Mouse (Mus musculus): ENCODE data around the gene Fgf9. TPM values are rescaled to one million over a fixed set of nuclear protein-coding genes. Genes with fewer than 3 reads are reported as not detected.

Fgf9 gene
- 0.09 and 0.34 TPM in 2 replicates for total RNA-seq (2014; rRNA removed)
- polyA plus RNA-seq (2012; rRNA removed): 0.07 TPM in 2 replicates

DNA sequence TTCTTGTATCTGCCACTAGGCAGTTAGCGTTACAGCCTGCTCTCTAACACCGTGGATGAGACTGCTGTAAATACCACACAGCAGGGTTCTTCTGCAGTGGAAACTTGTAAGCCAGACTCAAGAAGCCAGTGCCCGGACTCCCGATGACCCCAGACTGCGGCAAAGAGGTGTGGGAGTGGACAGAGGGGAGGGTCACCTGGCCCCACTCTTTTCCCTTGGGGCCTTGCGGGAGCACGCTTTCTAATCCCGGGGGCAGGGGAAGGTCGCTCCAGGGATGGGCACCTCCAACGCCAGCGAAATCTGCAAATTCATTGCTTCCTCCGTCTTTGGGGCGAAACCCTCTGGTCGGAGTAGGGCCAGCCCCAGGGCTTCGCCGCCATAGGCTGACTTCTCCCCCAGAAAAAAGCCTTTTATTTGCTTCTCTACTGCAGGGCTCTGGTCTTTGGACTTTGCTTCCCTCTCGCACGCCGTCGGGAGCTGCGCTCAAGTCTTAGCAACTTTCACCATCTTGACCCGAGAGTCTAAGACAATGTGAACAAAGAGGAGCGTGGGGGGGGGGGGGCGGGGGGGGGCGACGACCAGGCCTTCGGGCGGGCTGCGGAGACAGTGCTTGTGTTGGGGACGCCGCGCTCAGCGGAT lies at the start of gene Fgf9:
Fgf9 (plus strand) TSS at position 67 of the 639 bp plus-strand sequence.
- TF ChIP-seq POLR2A (IDR thresholded peaks at IDR 0.05; ENCODE audit: extremely low read depth, insufficient read depth, low read length) (no peak), CTCF (IDR thresholded peaks at IDR 0.05; ENCODE audit: low read depth, low read length) (no peak)
- peaks cover 20% of the 10 kb centered on the region for H3K27me3 ChIP-seq (ENCODE audit: control insufficient read depth, insufficient read depth, low read length)
- H3K27ac ChIP-seq (replicated peaks; ENCODE audit: insufficient read depth, low read depth, low read length): no peak within 1 kb of the TSS
- WGBS: 0% methylated on average over 33 of the region's 33 CpGs
- no peaks in the 10 kb centered on the region for H3K79me2 ChIP-seq (ENCODE audit: control insufficient read depth, insufficient read depth, low read length)
- H3K9ac ChIP-seq (ENCODE audit: low read depth, low read length): peak within 1 kb of the TSS; percentile 77
- H3K4me3 ChIP-seq (ENCODE audit: insufficient read depth, low read depth, low read length): peak within 1 kb of the TSS; percentile 94
- H3K4me1 ChIP-seq (ENCODE audit: control insufficient read depth, insufficient read depth, low read length): peaks cover 16% of the 10 kb centered on the region
- DNase-seq (ENCODE audit: extremely low read depth, low read depth, low spot score): peak; percentile 62
- no peaks in the 10 kb centered on the region for H3K36me3 ChIP-seq (ENCODE audit: control insufficient read depth, insufficient read depth, low read length)

GRCm38 (mm10) chr14:58034567-58034966 lies 35.8 kb upstream of the Fgf9 start:
- TF ChIP-seq POLR2A (IDR thresholded peaks at IDR 0.05; ENCODE audit: extremely low read depth, insufficient read depth, low read length): no peak
- TF ChIP-seq CTCF (IDR thresholded peaks at IDR 0.05; ENCODE audit: low read depth, low read length): 0 out of 2 replicates have a peak, but pooled peaks have one; percentile 18
- Histone ChIP-seq H3K27me3 (ENCODE audit: control insufficient read depth, insufficient read depth, low read length) (0 out of 2 replicates have a peak, but pooled peaks cover 2% of the 10 kb centered on the region), H3K79me2 (ENCODE audit: control insufficient read depth, insufficient read depth, low read length) (no peaks in the 10 kb centered on the region), H3K4me1 (ENCODE audit: control insufficient read depth, insufficient read depth, low read length) (no peaks in the 10 kb centered on the region), H3K27ac (replicated peaks; ENCODE audit: insufficient read depth, low read depth, low read length) (no peak overlapping the region), H3K36me3 (ENCODE audit: control insufficient read depth, insufficient read depth, low read length) (no peaks in the 10 kb centered on the region), H3K9ac (ENCODE audit: low read depth, low read length) (no peak overlapping the region), H3K4me3 (ENCODE audit: insufficient read depth, low read depth, low read length) (no peak overlapping the region)
- DNase-seq (ENCODE audit: extremely low read depth, low read depth, low spot score): peak; percentile 24
- 8% methylated on average over 8 of the region's 8 CpGs for WGBS

- Histone ChIP-seq H3K4me3 (ENCODE audit: insufficient read depth, low read depth, low read length) (no peak overlapping the region), H3K36me3 (ENCODE audit: control insufficient read depth, insufficient read depth, low read length) (no peaks in the 10 kb centered on the region), H3K4me1 (ENCODE audit: control insufficient read depth, insufficient read depth, low read length) (no peaks in the 10 kb centered on the region), H3K27me3 (ENCODE audit: control insufficient read depth, insufficient read depth, low read length) (0 out of 2 replicates have a peak, but pooled peaks cover 2% of the 10 kb centered on the region), H3K9ac (ENCODE audit: low read depth, low read length) (no peak overlapping the region), H3K79me2 (ENCODE audit: control insufficient read depth, insufficient read depth, low read length) (no peaks in the 10 kb centered on the region), H3K27ac (replicated peaks; ENCODE audit: insufficient read depth, low read depth, low read length) (no peak overlapping the region)
- no peak for DNase-seq (ENCODE audit: extremely low read depth, low read depth, low spot score)
- WGBS: 66% methylated on average over 6 of the region's 6 CpGs
- TF ChIP-seq CTCF (IDR thresholded peaks at IDR 0.05; ENCODE audit: low read depth, low read length) (no peak), POLR2A (IDR thresholded peaks at IDR 0.05; ENCODE audit: extremely low read depth, insufficient read depth, low read length) (no peak)
Measured at GRCm38 (mm10) chr14:58036174-58036573, 34.2 kb upstream of the Fgf9 start.

- Histone ChIP-seq H3K9ac (ENCODE audit: low read depth, low read length) (no peak overlapping the region), H3K27me3 (ENCODE audit: control insufficient read depth, insufficient read depth, low read length) (no peaks in the 10 kb centered on the region), H3K27ac (replicated peaks; ENCODE audit: insufficient read depth, low read depth, low read length) (no peak overlapping the region), H3K79me2 (ENCODE audit: control insufficient read depth, insufficient read depth, low read length) (no peaks in the 10 kb centered on the region), H3K4me3 (ENCODE audit: insufficient read depth, low read depth, low read length) (no peak overlapping the region), H3K4me1 (ENCODE audit: control insufficient read depth, insufficient read depth, low read length) (no peaks in the 10 kb centered on the region), H3K36me3 (ENCODE audit: control insufficient read depth, insufficient read depth, low read length) (no peaks in the 10 kb centered on the region)
- WGBS: 78% methylated on average over 4 of the region's 4 CpGs
- TF ChIP-seq POLR2A (IDR thresholded peaks at IDR 0.05; ENCODE audit: extremely low read depth, insufficient read depth, low read length): no peak
- TF ChIP-seq CTCF (IDR thresholded peaks at IDR 0.05; ENCODE audit: low read depth, low read length): no peak
- peak; percentile 49 for DNase-seq (ENCODE audit: extremely low read depth, low read depth, low spot score)
Measured at GRCm38 (mm10) chr14:58046639-58047284, 23.6 kb upstream of the Fgf9 start.

DNA sequence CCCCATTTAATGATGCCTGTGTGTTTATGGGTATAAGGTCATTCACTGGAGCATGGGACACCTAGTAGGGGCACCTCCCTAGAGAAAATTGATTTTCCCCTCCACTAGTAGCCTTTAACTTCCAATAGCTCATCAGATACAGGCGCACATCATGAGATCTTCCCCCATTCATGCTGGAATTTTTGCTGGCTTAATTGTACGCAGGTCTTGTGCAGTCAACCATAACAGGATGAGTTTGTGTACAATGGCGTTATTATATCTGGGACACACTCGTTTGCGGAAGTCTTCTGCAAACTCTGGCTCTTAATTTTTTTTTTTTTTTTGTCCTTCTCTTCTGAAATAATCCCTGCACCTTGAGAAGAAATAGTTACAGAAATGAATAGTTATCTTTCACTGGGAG lies 19.7 kb upstream of the Fgf9 start:
- no peak for DNase-seq (ENCODE audit: extremely low read depth, low read depth, low spot score)
- WGBS: 90% methylated on average over 5 of the region's 5 CpGs
- no peak overlapping the region for H3K4me3 ChIP-seq (ENCODE audit: insufficient read depth, low read depth, low read length)
- H3K36me3 ChIP-seq (ENCODE audit: control insufficient read depth, insufficient read depth, low read length): no peaks in the 10 kb centered on the region
- no peaks in the 10 kb centered on the region for H3K4me1 ChIP-seq (ENCODE audit: control insufficient read depth, insufficient read depth, low read length)
- TF ChIP-seq POLR2A (IDR thresholded peaks at IDR 0.05; ENCODE audit: extremely low read depth, insufficient read depth, low read length) (no peak), CTCF (IDR thresholded peaks at IDR 0.05; ENCODE audit: low read depth, low read length) (no peak)
- H3K9ac ChIP-seq (ENCODE audit: low read depth, low read length): no peak overlapping the region
- H3K27ac ChIP-seq (replicated peaks; ENCODE audit: insufficient read depth, low read depth, low read length): no peak overlapping the region
- no peaks in the 10 kb centered on the region for H3K27me3 ChIP-seq (ENCODE audit: control insufficient read depth, insufficient read depth, low read length)
- H3K79me2 ChIP-seq (ENCODE audit: control insufficient read depth, insufficient read depth, low read length): no peaks in the 10 kb centered on the region

DNA sequence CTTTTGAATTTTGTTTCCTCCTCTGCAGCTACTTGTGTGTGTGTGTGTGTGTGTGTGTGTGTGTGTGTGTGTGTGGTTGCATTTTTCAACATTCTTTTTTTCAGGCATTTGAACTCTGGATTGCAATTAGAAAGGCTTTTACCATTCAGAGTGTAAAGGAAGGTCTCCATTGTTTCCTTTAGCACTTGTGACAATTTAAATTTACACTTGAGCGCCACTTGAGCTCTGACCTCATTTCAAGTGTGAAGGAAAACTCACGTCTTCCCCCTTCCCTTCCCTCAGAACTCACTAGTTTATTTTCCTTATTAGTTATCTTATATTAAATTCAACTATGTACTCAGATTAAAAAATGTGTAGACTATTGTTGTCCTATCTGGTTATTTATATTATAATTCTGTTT lies 2.8 kb upstream of the Fgf9 start:
- Histone ChIP-seq H3K36me3 (ENCODE audit: control insufficient read depth, insufficient read depth, low read length) (no peaks in the 10 kb centered on the region), H3K9ac (ENCODE audit: low read depth, low read length) (no peak overlapping the region), H3K27ac (replicated peaks; ENCODE audit: insufficient read depth, low read depth, low read length) (no peak overlapping the region), H3K4me3 (ENCODE audit: insufficient read depth, low read depth, low read length) (no peak overlapping the region), H3K79me2 (ENCODE audit: control insufficient read depth, insufficient read depth, low read length) (no peaks in the 10 kb centered on the region), H3K4me1 (ENCODE audit: control insufficient read depth, insufficient read depth, low read length) (peaks cover 6% of the 10 kb centered on the region), H3K27me3 (ENCODE audit: control insufficient read depth, insufficient read depth, low read length) (no peaks in the 10 kb centered on the region; the same call in 1 of the 2 replicates)
- 57% methylated on average over 2 of the region's 2 CpGs for WGBS
- TF ChIP-seq CTCF (IDR thresholded peaks at IDR 0.05; ENCODE audit: low read depth, low read length): no peak
- TF ChIP-seq POLR2A (IDR thresholded peaks at IDR 0.05; ENCODE audit: extremely low read depth, insufficient read depth, low read length): no peak
- DNase-seq (ENCODE audit: extremely low read depth, low read depth, low spot score): no peak

Data from liver, adult 2 months (tissue).